Mouse (Mus musculus) hindlimb bud, embryonic 11.5 days (tissue): ENCODE measurements around the gene Hist1h2bj.

Experiments
- DNase-seq: peaks from one replicate; pipeline ENCODE4 v3.0.0-alpha.2; 2012; ENCODE audit warnings: low read depth, low spot score; ENCODE audit errors: extremely low spot score

The Hist1h2bj gene

GRCm38 (mm10) chr13:22014411-22014845, 28.6 kb upstream of the Hist1h2bj start:
- no peak for DNase-seq

- peak; percentile 96 for DNase-seq
Observed at GRCm38 (mm10) chr13:22015479-22016450, 27.2 kb upstream of the Hist1h2bj start.

- no peak for DNase-seq
Observed at GRCm38 (mm10) chr13:22019934-22020835, 22.8 kb upstream of the Hist1h2bj start.

GRCm38 (mm10) chr13:22020901-22021339, 22.1 kb upstream of the Hist1h2bj start:
- no peak for DNase-seq

- DNase-seq: no peak
Observed at GRCm38 (mm10) chr13:22021581-22021980, 21.4 kb upstream of the Hist1h2bj start.

GRCm38 (mm10) chr13:22022241-22022640, 20.8 kb upstream of the Hist1h2bj start:
- peak; percentile 97 for DNase-seq

GRCm38 (mm10) chr13:22026058-22027031, 16.7 kb upstream of the Hist1h2bj start:
- DNase-seq: no peak

GRCm38 (mm10) chr13:22028673-22029460, 14.1 kb upstream of the Hist1h2bj start:
- no peak for DNase-seq

GRCm38 (mm10) chr13:22029928-22030327, 13.1 kb upstream of the Hist1h2bj start:
- no peak for DNase-seq

GRCm38 (mm10) chr13:22030493-22030892, 12.5 kb upstream of the Hist1h2bj start:
- no peak for DNase-seq

- DNase-seq: no peak
Observed at GRCm38 (mm10) chr13:22033741-22034442, 9.1 kb upstream of the Hist1h2bj start.

GRCm38 (mm10) chr13:22034443-22035266, 8.4 kb upstream of the Hist1h2bj start:
- DNase-seq: no peak

GRCm38 (mm10) chr13:22035267-22036148, 7.5 kb upstream of the Hist1h2bj start, which contains the start of the genes Hist1h2ah and Hist1h2bk:
Gene Hist1h2ah, minus strand, starts transcription at chr13:22035568.
Gene Hist1h2bk, plus strand, starts transcription at chr13:22035870.
- DNase-seq: peak; percentile 97

- no peak for DNase-seq
Observed at GRCm38 (mm10) chr13:22036149-22036956, 6.7 kb upstream of the Hist1h2bj start.

GRCm38 (mm10) chr13:22036986-22037385, 6.0 kb upstream of the Hist1h2bj start:
- no peak for DNase-seq

GRCm38 (mm10) chr13:22037415-22037814, 5.6 kb upstream of the Hist1h2bj start:
- no peak for DNase-seq
